Mouse (Mus musculus) frontal cortex, adult (tissue): ENCODE measurements around the gene Ccdc126.
A peak's percentile ranks its signal among the peaks of the same experiment; 100 is the strongest.
"Not testable (repeated sequence)": the region's sequence is repeated elsewhere in the genome, so short reads cannot be mapped to it uniquely, and the experiment has no call there.

Experiments
- ATAC-seq: cut with Nextera tagmentation; 2 replicates; pipeline ENCODE4 v1.9.2; 2017; ENCODE audit warnings: mild to moderate bottlenecking, moderate library complexity, mixed read lengths; ENCODE audit not compliant: low TSS enrichment

Gene Ccdc126

GRCm38 (mm10) chr6:49318966-49319594 lies at the start of gene Ccdc126:
Gene Ccdc126 (plus strand): TSS chr6:49319274.
- peak; percentile 98 for ATAC-seq

- ATAC-seq, result peak; percentile 78
These were observed 49.2 kb upstream of the Ccdc126 start for GRCm38 (mm10) chr6:49269923-49270322.

GRCm38 (mm10) chr6:49271815-49272214 lies 47.3 kb upstream of the Ccdc126 start:
- no peak for ATAC-seq

GRCm38 (mm10) chr6:49272863-49273262 lies 46.2 kb upstream of the Ccdc126 start:
- no peak for ATAC-seq

GRCm38 (mm10) chr6:49273934-49274333 lies 45.1 kb upstream of the Ccdc126 start:
- ATAC-seq, result no peak

- no peak for ATAC-seq
These were observed 44.5 kb upstream of the Ccdc126 start for GRCm38 (mm10) chr6:49274416-49275091.

- no peak for ATAC-seq
These were observed 43.8 kb upstream of the Ccdc126 start for GRCm38 (mm10) chr6:49275296-49275695.

GRCm38 (mm10) chr6:49280942-49281341 lies 38.1 kb upstream of the Ccdc126 start:
- no peak for ATAC-seq

GRCm38 (mm10) chr6:49282122-49282521 lies 37.0 kb upstream of the Ccdc126 start:
- no peak for ATAC-seq

- no peak for ATAC-seq
These were observed 20.8 kb upstream of the Ccdc126 start for GRCm38 (mm10) chr6:49298286-49298685.

- ATAC-seq, result not testable (repeated sequence)
These were observed 4.3 kb upstream of the Ccdc126 start for GRCm38 (mm10) chr6:49314821-49315220.

- peak; percentile 17 for ATAC-seq
These were observed 681 bp downstream of the Ccdc126 start for GRCm38 (mm10) chr6:49319595-49320315.

GRCm38 (mm10) chr6:49321341-49321740 lies 2.3 kb downstream of the Ccdc126 start:
- no peak for ATAC-seq

GRCm38 (mm10) chr6:49322056-49322455 lies 3.0 kb downstream of the Ccdc126 start:
- ATAC-seq, result peak; percentile 10; the same call in 1 of the 2 replicates

- no peak for ATAC-seq
These were observed 3.9 kb downstream of the Ccdc126 start for GRCm38 (mm10) chr6:49322986-49323385.

- ATAC-seq, result no peak
These were observed 5.5 kb downstream of the Ccdc126 start for GRCm38 (mm10) chr6:49324528-49324927.

GRCm38 (mm10) chr6:49325294-49325693 lies 6.2 kb downstream of the Ccdc126 start:
- ATAC-seq, result no peak

- ATAC-seq, result no peak
These were observed 7.8 kb downstream of the Ccdc126 start for GRCm38 (mm10) chr6:49326846-49327245.

GRCm38 (mm10) chr6:49331369-49332059 lies 12.4 kb downstream of the Ccdc126 start:
- no peak for ATAC-seq

- ATAC-seq, result peak; percentile 59
These were observed 12.9 kb downstream of the Ccdc126 start for GRCm38 (mm10) chr6:49332060-49332370.

- ATAC-seq, result no peak
These were observed 19.5 kb downstream of the Ccdc126 start for GRCm38 (mm10) chr6:49338566-49338965.

GRCm38 (mm10) chr6:49339145-49339544 lies 20.1 kb downstream of the Ccdc126 start:
- peak; percentile 100 for ATAC-seq
